Mouse (Mus musculus) testis, adult 2 months (tissue): ENCODE measurements around the gene Evl.

Source experiments
- CTCF ChIP-seq: fragments of 200-500 bp; IDR thresholded peaks from 2 replicates; pipeline ENCODE4 v1.5.1; 2012; ENCODE audit warnings: low read depth, mild to moderate bottlenecking, inconsistent platforms, low read length, moderate library complexity; ENCODE audit not compliant: control insufficient read depth, insufficient read depth, insufficient replicate concordance
- POLR2A ChIP-seq: fragments of 200-500 bp; IDR thresholded peaks from 2 replicates; pipeline ENCODE4 v1.6.1; 2012; ENCODE audit warnings: low read depth, mild to moderate bottlenecking, inconsistent platforms, low read length, moderate library complexity; ENCODE audit not compliant: control insufficient read depth

GRCm38 (mm10) chr12:108558194-108558593, 3.7 kb downstream of the Evl start:
- TF ChIP-seq CTCF (no peak), POLR2A (no peak)
